Mouse (Mus musculus) gastrocnemius, adult 2 months (tissue): ENCODE measurements at regions not wholly inside any gene's neighbourhood (a gene's known extent, or its start where the extent isn't known, plus 50 kb on each side); places are given as distances from the start of the nearest gene placed in this dataset.

Experiments used
- DNase-seq: peaks from one replicate; pipeline ENCODE4 v3.0.0; 2022
- H3K27ac ChIP-seq: fragments of 200-600 bp; 2 replicates; pipeline ENCODE4 v1.8.1; 2022; ENCODE audit warnings: mild to moderate bottlenecking
- H3K4me3 ChIP-seq: fragments of 200-600 bp; 2 replicates; pipeline ENCODE4 v1.8.1; 2022; ENCODE audit warnings: mild to moderate bottlenecking, moderate library complexity
- CTCF ChIP-seq: fragments of 200-600 bp; IDR thresholded peaks from 2 replicates; pipeline ENCODE4 v1.8.1; 2022; ENCODE audit warnings: antibody characterized with exemption, mild to moderate bottlenecking, moderate library complexity
- intact Hi-C: fragments of 180-260 bp; cut with DNase I; formaldehyde crosslinking; loops from one replicate; pipeline ENCODE4 v1.15.1; 2025

DNA sequence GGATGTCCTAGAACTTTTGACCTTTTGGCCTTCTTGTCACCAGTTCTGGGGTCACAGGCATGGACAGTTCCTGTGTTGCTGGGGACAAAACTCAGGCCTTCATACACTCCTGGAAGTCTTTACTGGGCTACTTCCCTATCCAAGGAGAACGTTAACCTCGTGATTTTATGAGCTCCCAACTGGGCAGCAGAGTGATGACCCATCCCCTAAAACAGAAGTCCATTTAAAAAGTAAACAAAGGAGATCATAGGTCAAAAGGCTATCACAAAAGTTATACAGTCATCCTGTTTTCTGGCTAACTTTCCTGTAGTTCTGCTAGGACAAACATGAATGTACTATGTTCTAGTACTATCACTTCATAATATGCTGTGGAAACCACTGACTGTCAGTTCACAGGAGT is 140.5 kb downstream of the Ifng start:
- intact Hi-C loops, result no loop called here
- no peak for DNase-seq

DNA sequence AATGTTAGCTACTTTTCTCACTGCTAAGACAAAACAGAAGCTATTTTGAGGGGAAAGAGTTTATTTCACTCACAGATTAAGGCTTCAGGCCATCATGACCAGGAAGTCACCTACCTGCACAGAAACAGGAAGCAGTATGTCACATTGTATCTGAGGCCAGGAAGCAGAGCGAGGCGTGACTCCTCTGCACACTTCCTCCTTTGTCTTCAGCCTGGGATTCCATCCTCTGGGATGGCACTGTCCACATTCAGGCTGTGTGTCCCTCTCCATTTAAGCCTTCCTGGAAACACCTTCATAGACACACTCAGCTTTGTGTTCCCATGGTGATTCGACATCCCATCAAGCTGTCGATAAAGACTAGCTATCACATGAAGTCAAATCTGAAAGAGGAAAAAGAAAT is 145.0 kb downstream of the Ifng start:
- no peak for TF ChIP-seq CTCF
- Histone ChIP-seq H3K4me3 (no peak overlapping the region), H3K27ac (no peak overlapping the region)
- intact Hi-C loops, result no loop called here
- no peak for DNase-seq

More for the DNA sequence above, 140.5 kb downstream of the Ifng start:
- Histone ChIP-seq H3K4me3 (no peak overlapping the region), H3K27ac (no peak overlapping the region)
- TF ChIP-seq CTCF, result no peak

DNA sequence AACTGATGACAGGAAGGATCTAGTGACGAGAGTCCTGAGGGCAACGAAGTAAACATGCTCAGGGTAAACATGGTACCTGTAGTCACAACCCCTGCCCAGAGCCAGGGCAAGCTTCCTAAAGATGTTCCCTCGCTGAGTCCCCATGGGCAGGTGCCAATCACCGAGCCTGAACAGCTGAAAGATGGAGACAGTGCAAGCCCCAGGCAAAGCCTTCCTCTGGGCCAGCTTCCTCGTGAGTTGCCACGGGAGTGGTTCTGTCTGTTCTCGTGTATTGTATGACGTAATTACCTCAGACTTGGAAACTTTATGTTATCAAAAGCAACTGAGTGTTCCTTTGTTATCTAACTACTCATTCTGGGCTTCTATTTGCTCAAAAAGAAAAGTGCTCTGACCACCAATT is 147.4 kb downstream of the Ifng start:
- H3K4me3 ChIP-seq, result no peak overlapping the region
- intact Hi-C loops, result no loop called here
- no peak for TF ChIP-seq CTCF
- no peak overlapping the region for H3K27ac ChIP-seq
- peak; percentile 30 for DNase-seq

DNA sequence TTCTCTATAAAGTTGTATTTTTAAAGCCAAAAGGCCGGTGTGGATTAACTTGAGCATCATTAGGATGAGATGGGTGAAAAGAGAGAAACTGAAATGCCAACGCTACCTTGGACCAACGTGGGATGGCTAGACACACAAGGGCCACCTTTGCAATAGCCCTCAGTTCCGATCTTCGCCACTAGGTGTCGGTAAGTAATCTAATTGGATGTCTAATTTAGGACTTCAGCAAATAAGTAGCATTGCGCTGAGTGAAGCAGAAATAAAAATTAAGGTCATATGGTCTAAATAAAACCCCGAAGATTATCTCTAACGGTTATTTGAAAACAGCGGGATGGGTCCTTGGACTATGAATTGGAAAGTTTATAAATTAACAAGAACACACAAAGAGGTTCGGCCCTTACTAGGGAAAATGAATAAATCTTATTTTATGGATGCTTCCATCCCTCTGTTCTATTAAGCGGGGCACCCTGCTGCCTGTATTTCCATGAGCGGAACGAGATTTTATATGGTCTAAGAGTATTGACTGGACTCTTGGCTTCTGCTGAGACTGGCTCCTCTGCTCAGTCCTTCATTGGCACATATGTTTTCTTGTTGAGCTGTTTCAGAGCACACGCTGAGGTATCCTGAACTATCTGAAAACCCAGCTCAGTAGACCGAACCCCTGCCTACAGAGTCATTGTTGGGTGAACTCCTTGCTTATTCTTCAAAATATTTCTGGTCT is 152.0 kb downstream of the Ifng start:
- peak overlapping the region; percentile 23; the same call in 1 of the 2 replicates for H3K4me3 ChIP-seq
- H3K27ac ChIP-seq, result peak overlapping the region; percentile 20; the same call in 1 of the 2 replicates
- intact Hi-C loops, result loop anchor here (1.0 to 10.0 kb wide), 3 partner anchors 274 to 572 kb away; no protein-coding TSS in a partner anchor
- peak; percentile 85 for DNase-seq
- TF ChIP-seq CTCF, result peak; percentile 98; the same call in 1 of the 2 replicates

DNA sequence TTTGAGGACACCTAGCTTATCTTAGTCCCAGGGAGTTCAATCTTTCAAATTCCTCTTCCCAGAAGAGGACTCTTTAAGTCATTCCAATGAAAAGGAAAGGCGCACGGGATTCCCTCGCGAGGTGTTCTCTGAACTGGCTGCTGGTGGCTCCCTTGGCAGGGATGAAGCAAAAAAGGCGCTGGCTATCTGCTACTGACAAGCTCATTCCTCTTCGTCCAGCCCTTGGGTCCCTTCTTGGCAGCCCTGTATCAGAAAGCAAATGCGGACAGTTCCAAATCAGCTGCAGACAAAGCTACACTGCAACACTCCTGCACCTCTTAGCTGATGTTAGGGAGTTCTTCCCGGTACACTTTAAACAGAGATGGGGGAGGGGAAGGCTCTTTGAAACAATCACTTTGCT is 155.4 kb downstream of the Ifng start:
- intact Hi-C loops, result loop anchor here (5.0 to 10.0 kb wide), 2 partner anchors 41 to 569 kb away; no protein-coding TSS in a partner anchor
- Histone ChIP-seq H3K27ac (no peak overlapping the region), H3K4me3 (no peak overlapping the region)
- no peak for DNase-seq
- TF ChIP-seq CTCF, result no peak

DNA sequence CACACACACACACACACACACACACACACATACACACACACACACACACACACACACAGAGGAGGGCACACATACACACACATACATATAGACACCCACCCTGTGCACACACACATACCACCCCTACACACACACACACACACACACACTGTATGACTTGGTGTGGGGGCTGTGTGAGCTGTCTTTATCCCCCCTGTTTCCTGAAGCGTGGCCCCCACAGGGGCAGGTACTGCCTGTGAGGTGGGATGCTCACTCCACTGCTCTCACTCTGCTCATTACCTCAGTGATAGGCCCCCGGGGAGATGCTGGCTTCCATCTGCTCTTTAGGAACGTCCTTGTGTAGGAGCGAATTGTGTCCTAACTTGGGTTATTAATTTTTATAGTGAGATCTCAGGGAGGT is 157.7 kb downstream of the Ifng start:
- Histone ChIP-seq H3K27ac (no peak overlapping the region), H3K4me3 (no peak overlapping the region)
- TF ChIP-seq CTCF, result no peak
- intact Hi-C loops, result loop anchor here (5.0 to 10.0 kb wide), 2 partner anchors 39 to 566 kb away; no protein-coding TSS in a partner anchor
- DNase-seq, result no peak

DNA sequence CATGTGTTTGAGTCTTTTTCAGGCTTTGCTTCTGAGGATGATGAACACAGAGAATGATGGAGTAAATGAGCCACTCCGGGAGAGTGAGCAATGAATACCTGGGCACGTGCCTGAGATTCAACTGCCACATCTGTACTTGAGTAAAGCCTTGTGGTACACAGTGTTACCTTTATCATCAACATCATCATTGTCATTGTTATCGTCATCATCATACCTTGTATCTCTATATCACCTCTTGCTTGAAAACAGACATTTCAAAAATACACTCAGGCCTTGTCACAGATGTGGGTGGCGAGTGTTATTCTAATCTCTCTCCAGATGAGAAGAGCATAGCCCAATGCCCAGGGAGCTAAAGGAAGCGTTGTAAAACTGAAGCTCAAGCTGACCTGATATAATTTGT is 158.4 kb downstream of the Ifng start:
- no peak overlapping the region for H3K4me3 ChIP-seq
- intact Hi-C loops, result loop anchor here (5.0 to 10.0 kb wide), 2 partner anchors 38 to 566 kb away; no protein-coding TSS in a partner anchor
- DNase-seq, result no peak
- no peak for TF ChIP-seq CTCF
- H3K27ac ChIP-seq, result no peak overlapping the region

DNA sequence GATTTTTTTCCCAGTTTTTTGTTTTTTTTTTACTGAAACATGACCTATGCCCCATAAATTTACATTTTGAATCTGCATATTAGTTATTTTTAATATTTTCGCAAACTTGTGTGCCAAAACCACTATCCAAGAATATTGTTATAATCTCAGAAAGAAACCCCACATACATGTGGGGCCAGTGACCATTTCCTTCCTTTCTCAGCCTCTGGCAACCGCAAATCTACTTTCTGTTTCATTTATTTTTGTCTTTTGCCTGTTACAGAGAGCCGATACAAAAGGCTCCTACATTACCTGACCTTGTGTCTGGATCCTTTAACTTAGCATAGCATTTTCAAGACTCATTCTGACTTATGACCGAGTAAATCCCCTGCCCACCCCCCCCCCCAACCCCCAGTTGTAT is 158.8 kb downstream of the Ifng start:
- no peak for DNase-seq
- Histone ChIP-seq H3K27ac (no peak overlapping the region), H3K4me3 (no peak overlapping the region)
- intact Hi-C loops, result loop anchor here (5.0 to 10.0 kb wide), 2 partner anchors 38 to 565 kb away; no protein-coding TSS in a partner anchor
- no peak for TF ChIP-seq CTCF

DNA sequence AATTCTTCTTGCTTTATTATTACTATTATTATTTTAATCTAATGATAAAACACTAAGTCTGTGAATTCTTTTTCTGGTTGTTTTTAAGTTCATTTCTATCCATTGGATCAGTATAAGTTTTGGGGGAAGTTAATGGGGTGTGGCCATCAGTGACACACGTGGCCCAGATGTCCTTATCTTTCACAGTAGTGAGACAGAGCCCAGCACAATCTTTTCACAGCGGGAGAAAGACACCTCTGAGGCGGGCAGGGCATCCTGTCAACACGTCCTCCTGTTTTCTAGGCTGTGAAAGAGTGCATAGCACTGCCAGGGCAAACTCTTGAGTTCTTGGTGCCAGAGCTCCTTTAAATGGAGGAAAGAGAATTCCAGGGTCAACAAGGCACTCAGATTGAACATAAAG is 162.1 kb downstream of the Ifng start:
- no peak for TF ChIP-seq CTCF
- no peak overlapping the region for H3K27ac ChIP-seq
- intact Hi-C loops, result no loop called here

DNA sequence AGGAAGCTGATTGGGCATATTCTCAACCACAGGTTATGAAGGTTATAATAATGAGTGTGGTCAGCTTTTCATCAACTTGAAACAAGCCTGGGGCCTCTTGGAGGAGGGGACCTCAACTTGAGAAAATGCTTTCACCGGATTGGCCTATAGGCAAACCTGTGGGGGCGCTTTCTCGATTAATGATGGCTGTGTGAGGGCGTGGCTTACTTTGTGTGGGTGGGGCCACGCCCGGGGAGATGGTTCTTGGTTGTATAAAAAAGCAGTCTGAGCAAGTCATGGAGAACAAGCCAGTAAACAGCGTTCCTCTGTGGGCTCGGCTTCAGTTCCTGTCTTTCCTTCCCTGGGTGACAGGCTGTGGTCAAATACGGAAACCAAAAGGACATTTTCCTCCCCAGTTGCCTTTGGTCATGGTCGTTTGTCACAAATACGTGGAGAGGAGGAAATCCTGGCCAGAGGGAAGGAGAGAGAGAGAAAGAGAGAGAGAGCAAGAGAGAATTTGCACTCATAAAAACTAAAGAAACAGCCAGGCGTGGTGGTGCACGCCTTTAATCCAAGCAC is 163.1 kb downstream of the Ifng start:
- no peak for DNase-seq
- TF ChIP-seq CTCF, result no peak
- Histone ChIP-seq H3K27ac (no peak overlapping the region), H3K4me3 (no peak overlapping the region)
- intact Hi-C loops, result no loop called here

More for the DNA sequence above, 162.1 kb downstream of the Ifng start:
- no peak for DNase-seq
- no peak overlapping the region for H3K4me3 ChIP-seq

DNA sequence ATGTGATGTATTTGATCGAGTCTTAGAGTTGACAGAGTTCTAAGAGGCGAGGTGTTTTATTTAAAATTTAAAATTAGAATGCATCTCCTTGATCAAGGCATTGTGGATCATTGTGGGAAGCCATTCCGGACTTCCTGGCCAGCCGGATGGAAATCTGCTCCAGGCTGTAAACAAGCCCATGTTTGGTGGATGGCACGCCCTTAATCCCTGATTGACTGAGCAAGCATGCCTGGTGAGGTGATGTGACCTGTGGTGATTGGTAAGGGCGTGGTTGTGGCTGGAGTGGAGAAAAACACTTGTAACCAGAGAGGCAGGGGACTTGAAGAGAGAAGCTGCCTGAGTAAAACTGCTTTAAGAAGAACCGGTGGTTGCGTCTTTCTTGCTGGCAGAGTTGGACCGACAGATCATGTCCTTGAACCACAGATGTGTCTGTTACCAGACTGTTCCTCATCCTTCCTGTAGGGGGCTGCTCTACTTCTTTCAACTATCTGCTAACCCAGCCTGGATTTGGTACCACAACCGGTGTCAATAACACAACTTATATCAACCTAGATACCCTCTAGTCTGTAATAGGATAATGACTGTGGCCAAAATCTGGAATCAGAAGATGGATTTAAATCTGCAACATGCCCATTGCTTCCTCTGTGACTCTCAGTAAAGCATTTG is 164.4 kb downstream of the Ifng start:
- intact Hi-C loops, result no loop called here
- no peak for DNase-seq
- H3K4me3 ChIP-seq, result no peak overlapping the region
- peak; percentile 35 for TF ChIP-seq CTCF
- no peak overlapping the region for H3K27ac ChIP-seq

DNA sequence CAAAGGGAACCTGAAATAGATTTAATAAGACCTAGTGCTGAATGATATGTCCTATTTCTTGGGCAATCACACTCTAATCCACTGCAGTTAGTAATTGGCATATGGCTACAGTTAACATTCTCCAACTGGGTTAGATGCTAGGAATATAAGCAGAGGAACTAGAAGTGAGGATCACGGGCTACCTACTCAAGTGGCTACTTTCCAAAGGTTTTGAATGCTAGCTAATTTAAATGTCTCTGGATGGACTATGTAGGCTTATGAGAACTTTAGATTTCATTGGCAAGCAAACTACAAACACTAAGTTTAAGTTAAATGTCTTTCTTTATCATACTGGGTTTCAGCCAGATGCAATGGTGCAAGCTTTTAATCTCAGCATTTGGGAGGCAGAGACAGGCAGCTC is 166.6 kb downstream of the Ifng start:
- no peak for TF ChIP-seq CTCF
- Histone ChIP-seq H3K27ac (no peak overlapping the region), H3K4me3 (no peak overlapping the region)
- DNase-seq, result no peak
- intact Hi-C loops, result no loop called here
